Mouse (Mus musculus): ENCODE measurements around the gene Safb2. TPM values are rescaled to one million over a fixed set of nuclear protein-coding genes. Genes with fewer than 3 reads are reported as not detected.
A peak's percentile ranks its signal among the peaks of the same experiment; 100 is the strongest.

Gene Safb2
- polyA plus RNA-seq, 1 experiment from 2014 or later, result 90.1 TPM

GRCm38 (mm10) chr17:56583071-56583470, 1.3 kb downstream of the Safb2 start:
- H3K9ac ChIP-seq, result peak overlapping the region; percentile 90
- H3K4me2 ChIP-seq, result peak overlapping the region; percentile 81
- H3K9me3 ChIP-seq, result no peaks in the 10 kb centered on the region
- peaks cover 64% of the 10 kb centered on the region for H3K36me3 ChIP-seq
- no peak for ATAC-seq (ENCODE audit: borderline replicate concordance, extremely low read depth, low FRiP score, low TSS enrichment)
- peaks cover 38% of the 10 kb centered on the region for H3K4me1 ChIP-seq
- WGBS, result 78% methylated on average over 1 of the region's 1 CpGs
- peak overlapping the region; percentile 89 for H3K4me3 ChIP-seq
- H3K27ac ChIP-seq, result no peak overlapping the region
- no peaks in the 10 kb centered on the region for H3K27me3 ChIP-seq

- no peak overlapping the region for H3K4me2 ChIP-seq
- no peaks in the 10 kb centered on the region for H3K27me3 ChIP-seq
- H3K9me3 ChIP-seq, result no peaks in the 10 kb centered on the region
- H3K27ac ChIP-seq, result no peak overlapping the region
- H3K4me3 ChIP-seq, result no peak overlapping the region
- no peak overlapping the region for H3K9ac ChIP-seq
- H3K4me1 ChIP-seq, result no peaks in the 10 kb centered on the region
- 88% methylated on average over 3 of the region's 3 CpGs for WGBS
- no peak for ATAC-seq (ENCODE audit: borderline replicate concordance, extremely low read depth, low FRiP score, low TSS enrichment)
- peaks cover 93% of the 10 kb centered on the region for H3K36me3 ChIP-seq
Measured at GRCm38 (mm10) chr17:56572939-56573338, 11.4 kb downstream of the Safb2 start.

GRCm38 (mm10) chr17:56572154-56572553, 12.2 kb downstream of the Safb2 start:
- Histone ChIP-seq H3K4me3 (no peak overlapping the region), H3K27me3 (no peaks in the 10 kb centered on the region), H3K9me3 (no peaks in the 10 kb centered on the region), H3K9ac (no peak overlapping the region), H3K27ac (no peak overlapping the region), H3K36me3 (peaks cover 93% of the 10 kb centered on the region), H3K4me1 (no peaks in the 10 kb centered on the region), H3K4me2 (no peak overlapping the region)
- 65% methylated on average over 1 of the region's 1 CpGs for WGBS
- no peak for ATAC-seq (ENCODE audit: borderline replicate concordance, extremely low read depth, low FRiP score, low TSS enrichment)

- no peak for ATAC-seq (ENCODE audit: borderline replicate concordance, extremely low read depth, low FRiP score, low TSS enrichment)
- Histone ChIP-seq H3K27me3 (no peaks in the 10 kb centered on the region), H3K27ac (no peak overlapping the region), H3K9me3 (no peaks in the 10 kb centered on the region), H3K4me2 (no peak overlapping the region), H3K4me1 (no peaks in the 10 kb centered on the region), H3K4me3 (no peak overlapping the region), H3K36me3 (peaks cover 97% of the 10 kb centered on the region), H3K9ac (no peak overlapping the region)
- 88% methylated on average over 4 of the region's 4 CpGs for WGBS
Measured at GRCm38 (mm10) chr17:56570287-56570686, 14.1 kb downstream of the Safb2 start.

GRCm38 (mm10) chr17:56567370-56567769, 17.0 kb downstream of the Safb2 start:
- Histone ChIP-seq H3K4me1 (no peaks in the 10 kb centered on the region), H3K27me3 (no peaks in the 10 kb centered on the region), H3K9me3 (no peaks in the 10 kb centered on the region), H3K36me3 (peaks cover 99% of the 10 kb centered on the region), H3K9ac (no peak overlapping the region), H3K4me2 (no peak overlapping the region), H3K4me3 (no peak overlapping the region), H3K27ac (no peak overlapping the region)
- 90% methylated on average over 4 of the region's 4 CpGs for WGBS
- ATAC-seq (ENCODE audit: borderline replicate concordance, extremely low read depth, low FRiP score, low TSS enrichment), result no peak

GRCm38 (mm10) chr17:56566918-56567317, 17.5 kb downstream of the Safb2 start:
- Histone ChIP-seq H3K4me1 (no peaks in the 10 kb centered on the region), H3K9me3 (no peaks in the 10 kb centered on the region), H3K36me3 (peaks cover 99% of the 10 kb centered on the region), H3K27me3 (no peaks in the 10 kb centered on the region), H3K4me3 (no peak overlapping the region), H3K4me2 (no peak overlapping the region), H3K27ac (no peak overlapping the region), H3K9ac (no peak overlapping the region)
- 93% methylated on average over 5 of the region's 5 CpGs for WGBS
- ATAC-seq (ENCODE audit: borderline replicate concordance, extremely low read depth, low FRiP score, low TSS enrichment), result no peak

GRCm38 (mm10) chr17:56566293-56566692, 18.1 kb downstream of the Safb2 start:
- H3K4me2 ChIP-seq, result no peak overlapping the region
- H3K27me3 ChIP-seq, result no peaks in the 10 kb centered on the region
- 89% methylated on average over 29 of the region's 29 CpGs for WGBS
- no peak overlapping the region for H3K27ac ChIP-seq
- no peaks in the 10 kb centered on the region for H3K9me3 ChIP-seq
- no peaks in the 10 kb centered on the region for H3K4me1 ChIP-seq
- H3K9ac ChIP-seq, result no peak overlapping the region
- H3K4me3 ChIP-seq, result no peak overlapping the region
- H3K36me3 ChIP-seq, result peaks cover 99% of the 10 kb centered on the region
- no peak for ATAC-seq (ENCODE audit: borderline replicate concordance, extremely low read depth, low FRiP score, low TSS enrichment)

GRCm38 (mm10) chr17:56561866-56562265, 22.5 kb downstream of the Safb2 start:
- no peak for ATAC-seq (ENCODE audit: borderline replicate concordance, extremely low read depth, low FRiP score, low TSS enrichment)
- no peak overlapping the region for H3K9ac ChIP-seq
- no peak overlapping the region for H3K4me2 ChIP-seq
- H3K9me3 ChIP-seq, result no peaks in the 10 kb centered on the region
- H3K4me3 ChIP-seq, result no peak overlapping the region
- 88% methylated on average over 2 of the region's 2 CpGs for WGBS
- no peaks in the 10 kb centered on the region for H3K4me1 ChIP-seq
- H3K27me3 ChIP-seq, result no peaks in the 10 kb centered on the region
- peaks cover 62% of the 10 kb centered on the region for H3K36me3 ChIP-seq
- no peak overlapping the region for H3K27ac ChIP-seq

- Histone ChIP-seq H3K27ac (no peak overlapping the region), H3K27me3 (no peaks in the 10 kb centered on the region), H3K9me3 (no peaks in the 10 kb centered on the region), H3K9ac (no peak overlapping the region), H3K36me3 (peaks cover 45% of the 10 kb centered on the region), H3K4me2 (no peak overlapping the region), H3K4me3 (no peak overlapping the region), H3K4me1 (no peaks in the 10 kb centered on the region)
- WGBS, result 54% methylated on average over 1 of the region's 1 CpGs
- no peak for ATAC-seq (ENCODE audit: borderline replicate concordance, extremely low read depth, low FRiP score, low TSS enrichment)
Measured at GRCm38 (mm10) chr17:56560131-56560530, 24.3 kb downstream of the Safb2 start.

- Histone ChIP-seq H3K4me1 (peaks cover 5% of the 10 kb centered on the region; the same call in 1 of the 2 replicates), H3K9me3 (no peaks in the 10 kb centered on the region), H3K27ac (no peak overlapping the region), H3K27me3 (no peaks in the 10 kb centered on the region), H3K4me3 (no peak overlapping the region), H3K9ac (no peak overlapping the region), H3K36me3 (peaks cover 38% of the 10 kb centered on the region), H3K4me2 (no peak overlapping the region)
- ATAC-seq (ENCODE audit: borderline replicate concordance, extremely low read depth, low FRiP score, low TSS enrichment), result no peak
- 70% methylated on average over 3 of the region's 3 CpGs for WGBS
Measured at GRCm38 (mm10) chr17:56559386-56559785, 25.0 kb downstream of the Safb2 start.

- ATAC-seq (ENCODE audit: borderline replicate concordance, extremely low read depth, low FRiP score, low TSS enrichment), result peak; percentile 21
- H3K4me3 ChIP-seq, result no peak overlapping the region
- no peak overlapping the region for H3K27ac ChIP-seq
- no peak overlapping the region for H3K4me2 ChIP-seq
- H3K36me3 ChIP-seq, result peaks cover 28% of the 10 kb centered on the region
- no peaks in the 10 kb centered on the region for H3K9me3 ChIP-seq
- peaks cover 6% of the 10 kb centered on the region; the same call in 1 of the 2 replicates for H3K4me1 ChIP-seq
- WGBS, result 19% methylated on average over 3 of the region's 3 CpGs
- no peak overlapping the region for H3K9ac ChIP-seq
- H3K27me3 ChIP-seq, result no peaks in the 10 kb centered on the region
Measured at GRCm38 (mm10) chr17:56558448-56558847, 25.9 kb downstream of the Safb2 start.

GRCm38 (mm10) chr17:56554122-56554551, 30.2 kb downstream of the Safb2 start, which contains the start of gene Gm20219:
TSS of gene Gm20219 (minus strand) at chr17:56554387.
- Histone ChIP-seq H3K4me1 (peaks cover 6% of the 10 kb centered on the region; the same call in 1 of the 2 replicates), H3K27ac (peak within 1 kb of the TSS; percentile 57; the same call in 1 of the 2 replicates), H3K4me3 (peak within 1 kb of the TSS; percentile 22), H3K36me3 (no peaks in the 10 kb centered on the region), H3K9me3 (no peaks in the 10 kb centered on the region), H3K27me3 (no peaks in the 10 kb centered on the region), H3K4me2 (peak within 1 kb of the TSS; percentile 40), H3K9ac (peak within 1 kb of the TSS; percentile 24; the same call in 1 of the 2 replicates)
- 57% methylated on average over 20 of the region's 20 CpGs for WGBS
- peak; percentile 75 for ATAC-seq (ENCODE audit: borderline replicate concordance, extremely low read depth, low FRiP score, low TSS enrichment)
